Mouse (Mus musculus): ENCODE results near the gene Suclg1.

GRCm38 (mm10) chr6:73251336-73251735 is 3.2 kb downstream of the Suclg1 start:
- no peak for TF ChIP-seq CTCF (IDR thresholded peaks at IDR 0.05; ENCODE audit: control insufficient read depth, insufficient read depth, low read length)
- no peak for TF ChIP-seq POLR2A (IDR thresholded peaks at IDR 0.05; ENCODE audit: borderline replicate concordance, control insufficient read depth, low read depth, low read length)

Data from bone marrow, adult 2 months (tissue).